Mouse (Mus musculus) lung, postnatal 25 days (tissue): Measurements from ENCODE around the gene Foxc1.

Experiments used
- DNase-seq: peaks from one replicate; pipeline ENCODE4 v3.0.0; 2022; ENCODE audit warnings: low spot score

Foxc1 gene

GRCm38 (mm10) chr13:31806890-31807735, 680 bp downstream of the Foxc1 start:
- DNase-seq = no peak

- no peak for DNase-seq
Observed at GRCm38 (mm10) chr13:31807736-31808115, 1.3 kb downstream of the Foxc1 start.

- DNase-seq = no peak
Observed at GRCm38 (mm10) chr13:31808116-31808803, 1.8 kb downstream of the Foxc1 start.

- DNase-seq = no peak
Observed at GRCm38 (mm10) chr13:31808804-31809420, 2.5 kb downstream of the Foxc1 start.

GRCm38 (mm10) chr13:31809701-31810100, 3.3 kb downstream of the Foxc1 start:
- DNase-seq = no peak

GRCm38 (mm10) chr13:31810375-31810692, 3.9 kb downstream of the Foxc1 start:
- DNase-seq = no peak

GRCm38 (mm10) chr13:31810693-31811541, 4.5 kb downstream of the Foxc1 start:
- DNase-seq = no peak

GRCm38 (mm10) chr13:31811542-31812021, 5.1 kb downstream of the Foxc1 start:
- DNase-seq = no peak

GRCm38 (mm10) chr13:31812701-31813100, 6.3 kb downstream of the Foxc1 start:
- no peak for DNase-seq

GRCm38 (mm10) chr13:31815383-31816003, 9.1 kb downstream of the Foxc1 start:
- DNase-seq = no peak

GRCm38 (mm10) chr13:31818337-31818736, 11.9 kb downstream of the Foxc1 start:
- DNase-seq = no peak

GRCm38 (mm10) chr13:31819664-31820405, 13.4 kb downstream of the Foxc1 start:
- no peak for DNase-seq

GRCm38 (mm10) chr13:31820587-31821017, 14.2 kb downstream of the Foxc1 start:
- DNase-seq = no peak

- no peak for DNase-seq
Observed at GRCm38 (mm10) chr13:31821050-31821449, 14.6 kb downstream of the Foxc1 start.

- no peak for DNase-seq
Observed at GRCm38 (mm10) chr13:31823316-31823715, 16.9 kb downstream of the Foxc1 start.

GRCm38 (mm10) chr13:31825180-31825579, 18.7 kb downstream of the Foxc1 start:
- no peak for DNase-seq

GRCm38 (mm10) chr13:31827160-31827559, 20.7 kb downstream of the Foxc1 start:
- no peak for DNase-seq

- DNase-seq = no peak
Observed at GRCm38 (mm10) chr13:31827820-31828332, 21.4 kb downstream of the Foxc1 start.

GRCm38 (mm10) chr13:31828446-31828845, 22.0 kb downstream of the Foxc1 start:
- no peak for DNase-seq

GRCm38 (mm10) chr13:31830332-31830731, 23.9 kb downstream of the Foxc1 start:
- no peak for DNase-seq

- DNase-seq = no peak
Observed at GRCm38 (mm10) chr13:31835802-31836201, 29.4 kb downstream of the Foxc1 start.
